Mouse (Mus musculus) spleen, embryonic (tissue): ENCODE results near the gene Rhcg.

ENCODE experiments used
- CTCF ChIA-PET: fragments of 350-600 bp; sonication (Branson Sonifier 250); formaldehyde crosslinking; loops from one replicate; lab custom pipeline; 2022; lab: Charles Lee

Gene Rhcg

GRCm38 (mm10) chr7:79602006-79602405 lies 15.5 kb downstream of the Rhcg start:
- CTCF ChIA-PET = no interaction called here

GRCm38 (mm10) chr7:79600122-79600521 lies 17.3 kb downstream of the Rhcg start:
- CTCF ChIA-PET = no interaction called here

GRCm38 (mm10) chr7:79594854-79595253 lies 22.6 kb downstream of the Rhcg start:
- CTCF ChIA-PET = no interaction called here

GRCm38 (mm10) chr7:79591812-79592731 lies 25.4 kb downstream of the Rhcg start:
- CTCF ChIA-PET = interaction anchor here (0.6 kb wide), 1 partner anchor 219 kb away, joined by 4 read pairs; no protein-coding TSS in a partner anchor

GRCm38 (mm10) chr7:79590560-79591110 lies 26.8 kb downstream of the Rhcg start:
- CTCF ChIA-PET = no interaction called here

GRCm38 (mm10) chr7:79589763-79590559 lies 27.5 kb downstream of the Rhcg start:
- CTCF ChIA-PET = interaction anchor here (0.7 kb wide), 1 partner anchor 29 kb away, joined by 3 read pairs; no protein-coding TSS in a partner anchor

- CTCF ChIA-PET = no interaction called here
These were observed 29.2 kb downstream of the Rhcg start for GRCm38 (mm10) chr7:79588284-79588683.

GRCm38 (mm10) chr7:79578851-79579241 lies 38.6 kb downstream of the Rhcg start:
- CTCF ChIA-PET = no interaction called here

GRCm38 (mm10) chr7:79577931-79578850 lies 39.3 kb downstream of the Rhcg start:
- CTCF ChIA-PET = no interaction called here

GRCm38 (mm10) chr7:79577096-79577874 lies 40.2 kb downstream of the Rhcg start:
- CTCF ChIA-PET = no interaction called here

GRCm38 (mm10) chr7:79576659-79577058 lies 40.8 kb downstream of the Rhcg start:
- CTCF ChIA-PET = no interaction called here

GRCm38 (mm10) chr7:79572191-79572818 lies 45.2 kb downstream of the Rhcg start:
- CTCF ChIA-PET = no interaction called here

GRCm38 (mm10) chr7:79568937-79569535 lies 48.4 kb downstream of the Rhcg start:
- CTCF ChIA-PET = no interaction called here

GRCm38 (mm10) chr7:79568212-79568611 lies 49.2 kb downstream of the Rhcg start:
- CTCF ChIA-PET = no interaction called here

- CTCF ChIA-PET = no interaction called here
These were observed 53.8 kb downstream of the Rhcg start for GRCm38 (mm10) chr7:79563675-79564074.

- CTCF ChIA-PET = no interaction called here
These were observed 55.1 kb downstream of the Rhcg start for GRCm38 (mm10) chr7:79562385-79562784.

- CTCF ChIA-PET = no interaction called here
These were observed 58.8 kb downstream of the Rhcg start for GRCm38 (mm10) chr7:79558698-79559097.

- CTCF ChIA-PET = no interaction called here
These were observed 59.7 kb downstream of the Rhcg start for GRCm38 (mm10) chr7:79557728-79558221.

GRCm38 (mm10) chr7:79555368-79556034 lies 62.0 kb downstream of the Rhcg start:
- CTCF ChIA-PET = no interaction called here
